Mouse (Mus musculus) midbrain, postnatal 0 days (tissue): ENCODE data around the gene Prg2. TPM values are rescaled to one million over a fixed set of nuclear protein-coding genes. Genes with fewer than 3 reads are reported as not detected.

Source experiments
- ATAC-seq: fragments of 200-750 bp; cut with Nextera tagmentation; 2 replicates; pipeline ENCODE4 v1.8.0; 2017; ENCODE audit warnings: moderate number of reproducible peaks, mild to moderate bottlenecking, moderate TSS enrichment, moderate library complexity; ENCODE audit not compliant: low FRiP score
- DNase-seq: peaks from one replicate; pipeline ENCODE4 v3.0.0-alpha.2; 2015; ENCODE audit warnings: low spot score
- H3K27ac ChIP-seq: fragments of 300-500 bp; sonication (generic); 2 replicates; pipeline ENCODE4 v1.5.1; 2014; ENCODE audit warnings: low read depth, mild to moderate bottlenecking, low read length, mixed read lengths
- H3K27me3 ChIP-seq: fragments of 300-500 bp; sonication (generic); 2 replicates; pipeline ENCODE4 v1.6.1; 2014; ENCODE audit warnings: low read length, control low read depth, mixed read lengths; ENCODE audit not compliant: insufficient read depth
- H3K36me3 ChIP-seq: fragments of 300-500 bp; sonication (generic); 2 replicates; pipeline ENCODE4 v1.6.1; 2014; ENCODE audit warnings: low read length, control low read depth, mixed read lengths; ENCODE audit not compliant: insufficient read depth
- H3K4me1 ChIP-seq: fragments of 300-500 bp; sonication (generic); 2 replicates; pipeline ENCODE4 v1.6.1; 2014; ENCODE audit warnings: mild to moderate bottlenecking, control low read depth, antibody characterized with exemption, low read length, mixed read lengths; ENCODE audit not compliant: insufficient read depth
- H3K4me2 ChIP-seq: fragments of 300-500 bp; sonication (generic); 2 replicates; pipeline ENCODE4 v1.6.1; 2014; ENCODE audit warnings: low read depth, mild to moderate bottlenecking, low read length, mixed read lengths; ENCODE audit not compliant: poor library complexity, severe bottlenecking
- H3K4me3 ChIP-seq: fragments of 300-500 bp; sonication (generic); 2 replicates; pipeline ENCODE4 v1.5.1; 2014; ENCODE audit warnings: low read depth, mild to moderate bottlenecking, low read length, moderate library complexity
- H3K9ac ChIP-seq: fragments of 300-500 bp; sonication (generic); replicated peaks from 2 replicates; pipeline ENCODE4 v1.6.1; 2014; ENCODE audit warnings: mild to moderate bottlenecking, low read length, moderate library complexity, mixed read lengths; ENCODE audit not compliant: poor library complexity, severe bottlenecking
- H3K9me3 ChIP-seq: fragments of 300-500 bp; sonication (generic); 2 replicates; pipeline ENCODE4 v1.6.1; 2016; ENCODE audit warnings: low read length, control low read depth
- CTCF ChIP-seq: IDR thresholded peaks from 2 replicates; pipeline ENCODE4 v1.5.1; 2016; ENCODE audit warnings: antibody characterized with exemption, mild to moderate bottlenecking
- WGBS: fragments of 180-500 bp; shearing (Covaris S2); extraction: QIAGEN DNeasy Blood & Tissue Kit; methylation state at CpG from one replicate; pipeline ENCODE4 v1.1.7; 2014; 5-methylcytosine and 5-hydroxymethylcytosine counted together
- polyA plus RNA-seq: library from polyadenylated mRNA; unstranded; fragments of >200 nt; fragmentation: Nextera tagmentation; extraction: Ambion mirVana; gene quantifications from 2 replicates; pipeline ENCODE4 v1.2.1, GENCODE M21; 2015
- total RNA-seq: library from RNA; depleted of rRNA; stranded (reverse); fragments of >200 nt; gene quantifications from 2 replicates; pipeline ENCODE4 v1.2.3, GENCODE M21; 2014

Gene Prg2
- total and polyA plus RNA-seq, 2 experiments from 2014 or later: not detected

DNA sequence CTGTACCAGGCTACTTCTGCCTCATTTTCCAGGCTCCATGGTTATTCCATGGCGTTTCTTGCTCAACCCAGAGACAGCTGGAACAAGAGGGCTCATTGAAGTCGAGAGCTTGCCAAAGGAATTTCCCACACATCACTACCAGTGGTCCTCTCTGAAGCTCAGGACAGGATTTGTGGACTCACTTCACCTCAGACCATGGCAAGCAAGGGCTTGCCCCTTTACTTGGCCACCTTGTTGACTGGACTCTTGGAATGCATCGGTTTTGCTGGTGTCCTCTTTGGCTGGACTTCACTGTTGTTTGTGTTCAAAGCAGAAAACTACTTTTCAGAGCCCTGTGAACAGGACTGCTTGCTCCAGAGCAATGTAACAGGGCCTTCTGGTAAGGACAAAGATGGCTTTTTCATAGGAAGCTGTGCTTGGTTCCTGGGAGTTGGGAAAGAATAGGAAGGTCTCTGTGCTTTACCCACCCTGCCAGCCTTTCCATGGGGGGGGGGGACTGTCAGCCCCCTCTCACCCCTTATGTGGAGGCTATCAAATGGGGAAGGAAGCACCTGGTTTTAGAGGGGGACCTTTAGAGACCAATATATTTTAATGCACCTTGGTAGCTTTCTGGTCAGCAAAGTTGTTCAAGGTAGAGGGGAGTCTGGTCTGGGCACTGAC lies 42.6 kb upstream of the Prg2 start:
- H3K9ac ChIP-seq: no peak overlapping the region
- no peak overlapping the region for H3K4me2 ChIP-seq
- no peaks in the 10 kb centered on the region for H3K9me3 ChIP-seq
- TF ChIP-seq CTCF: no peak
- H3K27ac ChIP-seq: no peak overlapping the region
- H3K4me3 ChIP-seq: no peak overlapping the region
- 69% methylated on average over 3 of the region's 3 CpGs for WGBS
- no peaks in the 10 kb centered on the region for H3K27me3 ChIP-seq
- ATAC-seq: no peak
- H3K4me1 ChIP-seq: no peaks in the 10 kb centered on the region
- DNase-seq: no peak
- no peaks in the 10 kb centered on the region for H3K36me3 ChIP-seq

DNA sequence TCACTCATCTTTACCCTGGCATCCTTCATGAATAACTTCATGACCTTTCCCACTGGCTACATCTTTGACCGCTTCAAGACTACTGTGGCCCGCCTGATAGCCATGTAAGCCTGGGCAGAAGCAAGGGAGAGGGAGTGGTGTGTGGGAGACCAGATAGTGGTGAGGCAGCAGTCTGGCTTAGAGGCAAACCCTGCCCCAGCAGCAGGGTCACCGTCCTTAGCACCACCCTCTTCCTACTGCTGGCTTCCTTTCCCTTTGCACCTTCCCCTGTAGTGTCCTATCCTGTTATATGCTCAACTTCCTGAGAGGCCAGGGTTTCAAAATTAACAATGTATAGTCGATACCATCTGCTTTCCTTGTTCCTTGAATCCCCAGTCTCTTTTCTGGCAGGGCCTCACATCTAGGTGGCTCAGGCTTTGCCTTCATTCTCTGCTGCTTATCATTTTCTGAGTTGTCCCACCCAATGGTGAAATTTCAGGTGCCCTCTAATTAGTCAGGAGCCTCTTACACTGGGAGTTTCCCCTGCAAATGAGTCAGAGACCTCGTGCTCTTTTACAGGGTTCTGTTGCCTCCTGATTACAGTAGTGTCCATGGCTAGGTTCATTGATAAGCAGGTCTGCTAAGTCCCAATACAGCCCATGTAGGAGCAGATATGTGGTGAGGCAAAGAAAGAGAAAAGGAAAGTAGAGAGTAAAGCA lies 41.9 kb upstream of the Prg2 start:
- 93% methylated on average over 5 of the region's 5 CpGs for WGBS
- ATAC-seq: no peak
- no peak overlapping the region for H3K9ac ChIP-seq

DNA sequence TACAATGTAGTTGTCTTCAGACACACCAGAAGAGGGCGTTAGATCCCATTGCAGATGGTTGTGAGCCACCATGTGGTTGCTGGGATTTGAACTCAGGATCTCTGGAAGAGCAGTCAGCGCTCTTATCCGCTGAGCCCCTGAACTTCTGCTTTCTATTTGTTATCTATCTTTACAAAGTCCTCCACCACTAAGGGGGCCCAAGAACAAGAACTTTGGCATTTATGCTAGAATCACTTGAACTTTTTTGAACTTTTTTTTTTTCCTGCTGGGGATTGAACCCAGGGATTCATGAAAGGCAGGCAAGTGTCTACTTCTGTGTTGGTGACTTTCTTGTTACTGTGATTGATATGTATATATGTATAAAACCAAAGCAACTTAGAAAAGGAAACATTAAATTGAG lies 41.0 kb upstream of the Prg2 start:
- H3K27me3 ChIP-seq: no peaks in the 10 kb centered on the region
- WGBS: 97% methylated on average over 3 of the region's 3 CpGs
- H3K4me2 ChIP-seq: no peak overlapping the region
- no peaks in the 10 kb centered on the region for H3K9me3 ChIP-seq
- H3K4me1 ChIP-seq: no peaks in the 10 kb centered on the region
- TF ChIP-seq CTCF: no peak
- ATAC-seq (no peak), DNase-seq (no peak)
- no peak overlapping the region for H3K4me3 ChIP-seq
- H3K27ac ChIP-seq: no peak overlapping the region
- no peaks in the 10 kb centered on the region for H3K36me3 ChIP-seq
- H3K9ac ChIP-seq: no peak overlapping the region

More for the DNA sequence above, 41.9 kb upstream of the Prg2 start:
- H3K4me1 ChIP-seq: no peaks in the 10 kb centered on the region
- H3K27me3 ChIP-seq: no peaks in the 10 kb centered on the region
- no peak for DNase-seq
- no peak overlapping the region for H3K4me2 ChIP-seq
- H3K4me3 ChIP-seq: no peak overlapping the region
- no peaks in the 10 kb centered on the region for H3K9me3 ChIP-seq
- TF ChIP-seq CTCF: no peak
- H3K36me3 ChIP-seq: no peaks in the 10 kb centered on the region
- H3K27ac ChIP-seq: no peak overlapping the region

DNA sequence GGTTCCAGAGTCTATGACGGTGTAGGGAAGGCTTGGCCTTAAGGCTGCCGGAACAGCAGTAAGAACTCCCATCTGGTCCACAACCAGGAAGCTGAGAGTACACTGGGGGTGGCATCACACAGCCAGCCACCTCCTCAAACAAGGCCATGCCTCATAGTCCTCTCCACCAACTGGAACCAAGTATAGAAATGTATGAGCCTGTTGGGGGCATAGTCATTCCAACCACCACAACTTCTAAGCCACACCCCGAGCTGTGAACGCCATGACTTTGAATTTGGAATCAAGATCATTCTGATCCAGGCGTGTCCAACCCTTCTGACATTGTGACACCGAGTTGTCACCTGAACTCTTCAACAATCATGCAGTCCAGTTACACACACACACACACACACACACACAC lies 40.5 kb upstream of the Prg2 start:
- WGBS: 96% methylated on average over 6 of the region's 6 CpGs
- ATAC-seq: no peak
- no peak overlapping the region for H3K9ac ChIP-seq

DNA sequence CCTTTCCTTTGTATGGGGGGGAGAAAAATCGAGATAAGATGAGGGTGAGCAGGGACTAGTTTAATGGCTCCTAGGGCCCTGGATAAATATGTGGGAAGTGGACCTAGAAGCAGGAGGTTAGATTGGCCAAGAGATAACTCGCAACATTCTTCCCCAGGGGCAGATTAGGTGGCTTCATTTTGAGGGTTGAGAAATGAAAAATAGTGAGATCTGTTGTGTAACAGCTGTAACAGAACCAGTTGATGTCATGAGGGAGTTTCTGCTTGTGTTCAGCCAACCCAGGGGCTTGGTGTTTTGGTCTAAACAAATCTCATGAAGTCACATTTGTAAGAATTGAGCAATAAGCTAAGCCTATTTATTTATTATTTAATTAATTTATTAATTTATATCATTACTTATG lies 38.9 kb upstream of the Prg2 start:
- Histone ChIP-seq H3K36me3 (no peaks in the 10 kb centered on the region), H3K9ac (no peak overlapping the region), H3K4me2 (no peak overlapping the region), H3K4me1 (no peaks in the 10 kb centered on the region), H3K27me3 (no peaks in the 10 kb centered on the region), H3K27ac (no peak overlapping the region), H3K4me3 (no peak overlapping the region), H3K9me3 (no peaks in the 10 kb centered on the region)
- DNase-seq: no peak
- no peak for TF ChIP-seq CTCF
- no peak for ATAC-seq
- 79% methylated on average over 2 of the region's 2 CpGs for WGBS

More for the DNA sequence above, 40.5 kb upstream of the Prg2 start:
- H3K4me2 ChIP-seq: no peak overlapping the region
- H3K9me3 ChIP-seq: no peaks in the 10 kb centered on the region
- no peaks in the 10 kb centered on the region for H3K27me3 ChIP-seq
- DNase-seq: no peak
- no peak overlapping the region for H3K4me3 ChIP-seq
- H3K4me1 ChIP-seq: no peaks in the 10 kb centered on the region
- TF ChIP-seq CTCF: no peak
- no peak overlapping the region for H3K27ac ChIP-seq
- H3K36me3 ChIP-seq: no peaks in the 10 kb centered on the region

DNA sequence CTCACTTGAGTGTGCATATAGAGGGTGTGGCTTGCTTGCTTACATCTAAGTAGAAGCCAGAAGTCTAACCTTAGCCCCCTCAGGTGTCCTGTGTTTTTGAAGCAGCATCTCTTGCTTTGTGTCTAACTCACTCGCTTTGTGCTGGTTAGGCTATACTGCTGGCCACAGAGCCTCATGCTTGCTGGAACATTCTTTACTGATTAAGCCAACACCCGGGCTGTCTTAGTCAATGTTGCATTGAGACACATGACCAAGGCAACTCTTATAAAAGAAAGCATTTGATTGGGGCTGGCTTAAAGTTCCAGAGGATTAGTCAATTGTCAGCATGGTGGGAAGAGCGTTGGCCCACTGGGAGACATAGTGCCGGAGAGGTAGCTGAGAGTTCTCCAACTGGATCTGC lies 38.5 kb upstream of the Prg2 start:
- Histone ChIP-seq H3K9me3 (no peaks in the 10 kb centered on the region), H3K36me3 (no peaks in the 10 kb centered on the region), H3K4me1 (no peaks in the 10 kb centered on the region), H3K4me3 (no peak overlapping the region), H3K9ac (no peak overlapping the region), H3K27me3 (no peaks in the 10 kb centered on the region), H3K27ac (no peak overlapping the region), H3K4me2 (no peak overlapping the region)
- ATAC-seq (no peak), DNase-seq (no peak)
- 84% methylated on average over 4 of the region's 4 CpGs for WGBS
- no peak for TF ChIP-seq CTCF
